Mouse (Mus musculus): ENCODE results near the gene B9d2. TPM values are rescaled to one million over a fixed set of nuclear protein-coding genes. Genes with fewer than 3 reads are reported as not detected.

Gene B9d2
- polyA plus RNA-seq, 1 experiment from 2014 or later = 31.3 TPM

DNA sequence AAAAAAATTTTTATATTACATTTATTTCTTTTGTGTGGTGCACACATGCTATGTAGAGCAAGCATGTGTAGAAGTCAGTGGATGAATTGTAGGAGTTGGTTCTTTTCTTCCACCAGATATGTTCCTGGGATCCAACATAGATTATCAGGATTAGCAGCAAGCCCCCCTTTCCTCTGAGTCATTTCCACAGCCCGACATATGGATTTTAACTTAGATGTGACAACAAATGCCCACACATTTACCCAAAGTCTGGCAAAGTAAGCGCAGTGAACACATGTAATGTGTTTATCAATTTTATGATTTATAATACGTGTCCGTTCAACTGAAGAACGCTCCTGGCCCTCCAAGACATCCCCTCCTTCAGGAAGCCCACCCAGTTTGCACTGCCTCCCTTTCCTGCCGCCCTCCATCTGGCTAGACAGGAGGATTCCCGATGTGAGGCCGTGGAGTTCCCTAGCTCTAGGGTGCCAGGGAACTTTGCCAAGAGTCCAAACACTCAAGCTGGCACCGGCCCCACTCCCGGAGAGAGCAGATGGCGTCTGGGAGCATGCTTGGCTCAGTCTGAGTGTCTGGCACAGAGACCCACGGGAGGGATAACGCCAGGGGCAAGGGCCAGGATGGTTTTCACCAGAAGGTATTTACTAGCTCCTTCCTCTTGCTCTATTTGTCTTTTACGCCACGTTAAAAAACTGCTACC is 4.3 kb upstream of the B9d2 start:
- H3K4me1 ChIP-seq = peaks cover 16% of the 10 kb centered on the region
- no peak overlapping the region for H3K9ac ChIP-seq
- no peak overlapping the region for H3K4me2 ChIP-seq
- no peak overlapping the region for H3K4me3 ChIP-seq (replicated peaks)
- H3K9me3 ChIP-seq = no peaks in the 10 kb centered on the region
- ATAC-seq (ENCODE audit: low FRiP score) = peak; percentile 21; the same call in 1 of the 2 replicates
- peaks cover 48% of the 10 kb centered on the region for H3K27me3 ChIP-seq
- WGBS = 72% methylated on average over 15 of the region's 15 CpGs
- peak overlapping the region; percentile 53 for H3K27ac ChIP-seq
- H3K36me3 ChIP-seq (replicated peaks) = no peaks in the 10 kb centered on the region

DNA sequence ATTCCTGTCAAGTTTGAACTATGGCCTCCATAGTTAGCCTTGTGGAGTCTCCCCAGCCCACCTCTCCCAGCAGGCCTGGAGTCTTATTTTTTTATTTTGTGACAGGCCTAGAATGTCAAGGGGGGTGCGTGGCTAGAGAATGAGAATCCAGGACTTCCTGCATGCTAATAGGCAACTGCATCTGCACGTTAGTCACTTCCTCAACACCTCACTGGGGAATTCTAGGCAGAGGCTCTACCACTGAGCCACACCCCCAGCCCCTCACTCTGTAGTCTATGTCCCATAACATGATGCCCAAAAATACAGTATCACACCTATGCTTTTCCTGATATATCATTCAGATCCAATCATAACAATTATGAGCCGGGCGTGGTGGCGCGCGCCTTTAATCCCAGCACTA is 3.6 kb upstream of the B9d2 start:
- ATAC-seq (ENCODE audit: low FRiP score) = no peak

DNA sequence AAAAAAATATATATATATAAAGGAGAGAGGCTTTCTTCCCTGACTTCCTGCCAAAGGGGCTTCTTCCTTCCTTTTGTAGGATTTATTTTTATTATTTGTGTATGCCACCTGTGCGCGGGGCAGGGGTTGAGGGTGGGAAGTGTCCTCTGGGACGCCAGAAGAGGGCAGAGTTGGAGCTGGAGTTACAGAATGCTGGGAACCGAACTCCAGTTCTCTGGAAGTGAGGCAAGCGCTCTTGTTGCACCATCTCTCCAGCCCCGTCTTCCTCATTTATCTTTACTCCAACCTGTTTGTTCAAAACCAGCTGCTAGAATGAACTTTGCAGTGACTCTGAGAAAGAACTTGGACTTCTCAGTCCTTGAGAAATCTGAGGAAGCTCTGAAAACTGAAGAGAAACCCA is 609 bp upstream of the B9d2 start:
- ATAC-seq (ENCODE audit: low FRiP score) = no peak
- H3K4me3 ChIP-seq (replicated peaks) = peak overlapping the region; percentile 65
- peaks cover 8% of the 10 kb centered on the region; the same call in 1 of the 2 replicates for H3K36me3 ChIP-seq (replicated peaks)
- H3K4me1 ChIP-seq = peaks cover 17% of the 10 kb centered on the region
- H3K4me2 ChIP-seq = peak overlapping the region; percentile 62
- 9% methylated on average over 6 of the region's 6 CpGs for WGBS
- H3K27me3 ChIP-seq = peaks cover 26% of the 10 kb centered on the region
- H3K9me3 ChIP-seq = no peaks in the 10 kb centered on the region
- no peak overlapping the region for H3K9ac ChIP-seq
- H3K27ac ChIP-seq = no peak overlapping the region

More for the DNA sequence above, 3.6 kb upstream of the B9d2 start:
- peak overlapping the region; percentile 53 for H3K27ac ChIP-seq
- H3K9me3 ChIP-seq = no peaks in the 10 kb centered on the region
- peaks cover 48% of the 10 kb centered on the region for H3K27me3 ChIP-seq
- 92% methylated on average over 7 of the region's 7 CpGs for WGBS
- H3K4me1 ChIP-seq = peaks cover 24% of the 10 kb centered on the region
- no peak overlapping the region for H3K4me3 ChIP-seq (replicated peaks)
- H3K36me3 ChIP-seq (replicated peaks) = no peaks in the 10 kb centered on the region
- H3K4me2 ChIP-seq = no peak overlapping the region
- H3K9ac ChIP-seq = no peak overlapping the region

DNA sequence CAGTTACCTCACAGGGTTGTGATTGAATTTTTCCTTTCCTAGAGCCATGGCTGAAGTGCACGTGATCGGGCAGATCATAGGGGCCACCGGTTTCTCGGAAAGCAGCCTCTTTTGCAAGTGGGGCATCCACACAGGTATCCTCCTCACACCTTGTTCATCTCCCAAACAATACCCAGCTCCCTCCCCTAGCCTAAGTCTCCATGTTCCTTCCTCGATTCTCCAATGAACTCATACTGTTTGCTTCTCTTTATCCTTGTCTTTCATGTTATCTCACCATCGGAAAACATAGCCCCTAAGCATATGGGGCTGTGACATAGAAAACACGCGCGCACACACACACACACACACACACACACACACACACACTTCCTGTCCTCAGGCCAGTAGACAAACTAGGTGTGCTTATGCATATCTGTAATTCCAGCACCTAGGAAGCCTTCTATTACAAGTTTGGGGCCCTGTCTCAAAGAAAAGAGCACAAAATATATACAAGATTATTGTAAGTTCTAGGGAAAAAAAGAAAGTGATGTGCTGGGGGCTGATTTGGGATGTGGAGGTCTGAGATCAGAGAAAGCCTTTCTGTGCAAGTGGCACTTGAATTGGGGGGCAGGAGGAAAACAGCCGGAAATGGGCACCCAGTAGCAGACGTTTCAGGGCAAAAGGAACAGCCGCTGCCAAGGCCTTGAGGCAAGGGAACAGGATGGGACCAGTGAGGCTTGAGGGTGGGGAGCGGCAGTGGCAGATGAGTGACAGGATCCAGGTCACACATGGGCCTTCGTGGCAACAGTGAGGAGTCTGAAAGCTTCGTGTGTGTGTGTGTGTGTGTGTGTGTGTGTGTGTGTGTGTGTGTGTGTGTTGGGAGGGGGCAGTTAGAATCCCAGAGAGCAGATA is 1.0 kb downstream of the B9d2 start:
- peak overlapping the region; percentile 65 for H3K4me3 ChIP-seq (replicated peaks)
- no peak overlapping the region for H3K27ac ChIP-seq
- 66% methylated on average over 15 of the region's 15 CpGs for WGBS
- H3K4me2 ChIP-seq = peak overlapping the region; percentile 62
- no peaks in the 10 kb centered on the region for H3K9me3 ChIP-seq
- peaks cover 25% of the 10 kb centered on the region for H3K27me3 ChIP-seq
- H3K36me3 ChIP-seq (replicated peaks) = peaks cover 8% of the 10 kb centered on the region; the same call in 1 of the 2 replicates
- ATAC-seq (ENCODE audit: low FRiP score) = peak; percentile 12; the same call in 1 of the 2 replicates
- peaks cover 20% of the 10 kb centered on the region for H3K4me1 ChIP-seq
- no peak overlapping the region for H3K9ac ChIP-seq

DNA sequence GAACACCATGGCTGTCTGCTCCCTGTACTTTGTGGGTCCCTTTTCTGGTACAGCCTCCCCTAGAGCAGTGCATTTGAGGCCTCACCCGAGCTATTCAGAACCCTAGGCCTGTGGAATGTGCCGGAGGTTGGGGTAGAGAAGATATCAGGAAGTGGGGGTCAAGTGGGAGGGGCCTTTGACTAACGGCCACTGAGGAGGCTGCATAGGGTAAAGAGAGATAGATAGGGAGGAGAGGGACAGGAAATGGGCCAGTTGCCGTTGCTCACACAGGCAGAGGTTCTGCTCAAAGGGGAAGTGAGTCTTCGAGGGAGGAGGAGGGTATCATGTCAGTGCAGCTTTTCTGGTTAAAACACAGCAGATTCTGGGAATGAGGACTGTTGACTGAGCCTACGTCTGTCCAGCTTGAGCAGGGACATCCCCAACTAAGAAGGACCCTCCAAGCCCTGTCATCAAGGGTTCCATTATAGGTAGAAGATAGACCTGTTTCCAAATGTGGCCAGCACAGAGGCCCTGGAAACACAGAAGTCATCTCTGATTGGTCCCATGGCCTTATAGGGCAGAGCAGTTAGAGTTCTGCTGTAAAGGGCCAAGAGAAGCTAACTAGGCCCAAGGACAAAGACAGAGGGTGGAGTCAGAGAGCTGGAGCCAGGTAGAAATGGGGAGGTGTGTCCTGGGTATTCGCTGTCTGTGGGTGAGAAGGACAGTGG is 3.0 kb downstream of the B9d2 start:
- Histone ChIP-seq H3K9me3 (no peaks in the 10 kb centered on the region), H3K4me3 (replicated peaks) (no peak overlapping the region), H3K36me3 (replicated peaks) (peaks cover 8% of the 10 kb centered on the region; the same call in 1 of the 2 replicates), H3K4me2 (no peak overlapping the region), H3K9ac (no peak overlapping the region), H3K27ac (no peak overlapping the region), H3K27me3 (peaks cover 41% of the 10 kb centered on the region), H3K4me1 (peaks cover 41% of the 10 kb centered on the region)
- no peak for ATAC-seq (ENCODE audit: low FRiP score)
- WGBS = 78% methylated on average over 7 of the region's 7 CpGs

DNA sequence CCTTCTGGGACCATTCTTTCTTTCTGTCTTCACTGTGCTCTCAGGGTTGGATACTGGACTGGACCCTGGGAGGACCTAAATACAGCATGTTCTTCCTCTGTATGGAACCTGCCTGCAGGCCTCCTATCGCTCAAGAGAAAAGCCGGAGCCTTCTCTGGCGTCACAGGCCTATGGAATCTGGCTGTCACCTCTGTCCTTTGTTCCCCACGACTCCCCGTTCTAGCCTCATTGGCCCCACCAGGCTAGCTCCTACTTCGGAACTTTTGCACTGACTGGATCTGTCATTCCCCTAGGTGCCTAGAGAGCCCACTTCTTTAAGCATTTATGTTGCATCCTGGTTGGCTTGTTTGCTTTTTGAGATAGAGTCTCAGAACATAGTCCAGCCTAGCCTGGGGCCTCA is 4.1 kb downstream of the B9d2 start:
- no peak overlapping the region for H3K27ac ChIP-seq
- no peak for ATAC-seq (ENCODE audit: low FRiP score)
- 89% methylated on average over 6 of the region's 6 CpGs for WGBS

DNA sequence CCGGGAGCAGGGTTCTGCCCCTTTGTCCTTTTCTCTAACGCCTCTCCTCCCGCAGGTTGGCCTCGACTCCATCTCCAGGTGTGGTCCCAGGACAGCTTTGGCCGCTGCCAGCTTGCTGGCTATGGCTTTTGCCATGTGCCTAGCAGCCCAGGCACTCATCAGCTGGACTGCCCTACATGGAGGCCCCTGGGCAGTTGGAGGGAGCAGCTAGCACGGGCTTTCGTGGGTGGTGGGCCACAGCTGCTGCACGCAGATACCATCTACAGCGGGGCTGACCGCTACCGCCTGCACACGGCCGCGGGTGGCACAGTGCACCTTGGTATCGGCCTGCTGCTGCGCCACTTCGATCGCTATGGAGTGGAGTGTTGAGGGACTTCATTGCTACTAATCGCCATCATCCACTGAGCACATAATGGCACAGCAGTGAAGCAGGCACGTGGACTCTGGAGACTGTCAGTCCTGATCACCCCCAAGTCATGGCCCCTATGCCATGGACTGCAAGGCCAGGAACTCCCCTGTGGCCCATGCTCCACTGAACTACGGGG is 5.4 kb downstream of the B9d2 start:
- no peak overlapping the region for H3K4me2 ChIP-seq

More for the DNA sequence above, 4.1 kb downstream of the B9d2 start:
- Histone ChIP-seq H3K9ac (no peak overlapping the region), H3K27me3 (peaks cover 46% of the 10 kb centered on the region), H3K4me1 (peaks cover 50% of the 10 kb centered on the region), H3K4me3 (replicated peaks) (no peak overlapping the region), H3K9me3 (no peaks in the 10 kb centered on the region), H3K36me3 (replicated peaks) (peaks cover 8% of the 10 kb centered on the region; the same call in 1 of the 2 replicates), H3K4me2 (no peak overlapping the region)

DNA sequence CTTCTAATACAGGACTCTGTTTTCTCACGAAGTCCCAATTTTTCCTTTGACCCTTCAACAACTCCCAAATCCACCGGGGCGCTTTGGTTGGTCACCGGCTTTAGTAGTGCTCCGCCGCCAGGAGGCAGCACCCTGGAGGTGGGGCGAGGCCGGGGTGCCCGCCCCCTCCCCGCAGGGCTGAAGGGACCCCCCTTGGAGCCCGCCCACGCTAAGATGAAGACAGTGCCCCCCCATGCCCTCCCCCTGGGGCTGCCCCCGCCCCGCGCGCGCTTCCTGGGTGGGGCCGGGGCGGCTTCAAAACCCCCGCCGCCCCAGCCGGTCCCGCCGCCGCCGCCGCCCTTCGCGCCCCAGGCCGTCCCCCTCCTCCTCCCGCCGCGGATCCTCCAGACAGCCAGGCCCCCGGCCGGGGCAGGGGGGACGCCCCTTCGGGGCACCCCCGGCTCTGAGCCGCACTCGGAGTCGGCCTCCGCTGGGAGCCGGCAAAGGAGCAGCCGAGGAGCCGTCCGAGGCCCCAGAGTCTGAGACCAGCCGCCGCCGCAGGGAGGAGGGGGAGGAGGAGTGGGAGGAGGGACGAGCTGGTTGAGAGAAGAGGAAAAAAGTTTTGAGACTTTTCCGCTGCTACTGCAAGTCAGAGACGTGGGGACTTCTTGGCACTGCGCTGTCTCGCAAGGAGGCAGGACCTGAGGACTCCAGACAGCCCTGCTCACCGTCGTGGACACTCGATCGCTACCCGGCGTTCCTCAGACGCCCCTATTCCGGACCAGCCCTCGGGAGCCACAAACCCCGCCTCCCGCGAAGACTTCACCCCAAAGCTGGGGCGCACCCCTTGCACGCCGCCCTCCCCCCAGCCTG is 6.3 kb downstream of the B9d2 start, which contains the start of gene Tgfb1:
Gene Tgfb1, plus strand, starts transcription at position 323 of the 852 bp plus-strand sequence.
- Histone ChIP-seq H3K36me3 (replicated peaks) (peaks cover 8% of the 10 kb centered on the region; the same call in 1 of the 2 replicates), H3K27ac (no peak within 1 kb of the TSS), H3K9me3 (no peaks in the 10 kb centered on the region), H3K4me3 (replicated peaks) (peak within 1 kb of the TSS; percentile 51), H3K4me1 (peaks cover 36% of the 10 kb centered on the region), H3K4me2 (peak within 1 kb of the TSS; percentile 71), H3K9ac (peak within 1 kb of the TSS; percentile 60), H3K27me3 (peaks cover 67% of the 10 kb centered on the region)
- WGBS = 1% methylated on average over 57 of the region's 69 CpGs
- ATAC-seq (ENCODE audit: low FRiP score) = peak; percentile 44; the same call in 1 of the 2 replicates

More for the DNA sequence above, 5.4 kb downstream of the B9d2 start:
- WGBS = 69% methylated on average over 21 of the region's 21 CpGs
- Histone ChIP-seq H3K9me3 (no peaks in the 10 kb centered on the region), H3K27me3 (peaks cover 59% of the 10 kb centered on the region), H3K36me3 (replicated peaks) (peaks cover 8% of the 10 kb centered on the region; the same call in 1 of the 2 replicates), H3K4me1 (peaks cover 45% of the 10 kb centered on the region), H3K27ac (no peak overlapping the region), H3K9ac (no peak overlapping the region), H3K4me3 (replicated peaks) (no peak overlapping the region; the same call in 1 of the 2 replicates)
- no peak for ATAC-seq (ENCODE audit: low FRiP score)

DNA sequence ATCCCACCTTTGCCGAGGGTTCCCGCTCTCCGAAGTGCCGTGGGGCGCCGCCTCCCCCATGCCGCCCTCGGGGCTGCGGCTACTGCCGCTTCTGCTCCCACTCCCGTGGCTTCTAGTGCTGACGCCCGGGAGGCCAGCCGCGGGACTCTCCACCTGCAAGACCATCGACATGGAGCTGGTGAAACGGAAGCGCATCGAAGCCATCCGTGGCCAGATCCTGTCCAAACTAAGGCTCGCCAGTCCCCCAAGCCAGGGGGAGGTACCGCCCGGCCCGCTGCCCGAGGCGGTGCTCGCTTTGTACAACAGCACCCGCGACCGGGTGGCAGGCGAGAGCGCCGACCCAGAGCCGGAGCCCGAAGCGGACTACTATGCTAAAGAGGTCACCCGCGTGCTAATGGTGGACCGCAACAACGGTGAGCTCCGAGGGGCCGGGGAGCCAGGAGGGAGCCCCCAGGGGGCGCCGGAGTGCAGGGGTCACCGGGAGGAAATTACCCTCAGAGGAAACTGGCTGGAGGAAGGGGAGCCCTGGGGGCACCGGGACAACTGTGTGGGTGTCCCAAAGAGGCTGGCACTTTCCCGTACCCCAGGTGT is 7.3 kb downstream of the B9d2 start:
- no peak overlapping the region for H3K27ac ChIP-seq
- ATAC-seq (ENCODE audit: low FRiP score) = no peak
- peaks cover 73% of the 10 kb centered on the region for H3K27me3 ChIP-seq

DNA sequence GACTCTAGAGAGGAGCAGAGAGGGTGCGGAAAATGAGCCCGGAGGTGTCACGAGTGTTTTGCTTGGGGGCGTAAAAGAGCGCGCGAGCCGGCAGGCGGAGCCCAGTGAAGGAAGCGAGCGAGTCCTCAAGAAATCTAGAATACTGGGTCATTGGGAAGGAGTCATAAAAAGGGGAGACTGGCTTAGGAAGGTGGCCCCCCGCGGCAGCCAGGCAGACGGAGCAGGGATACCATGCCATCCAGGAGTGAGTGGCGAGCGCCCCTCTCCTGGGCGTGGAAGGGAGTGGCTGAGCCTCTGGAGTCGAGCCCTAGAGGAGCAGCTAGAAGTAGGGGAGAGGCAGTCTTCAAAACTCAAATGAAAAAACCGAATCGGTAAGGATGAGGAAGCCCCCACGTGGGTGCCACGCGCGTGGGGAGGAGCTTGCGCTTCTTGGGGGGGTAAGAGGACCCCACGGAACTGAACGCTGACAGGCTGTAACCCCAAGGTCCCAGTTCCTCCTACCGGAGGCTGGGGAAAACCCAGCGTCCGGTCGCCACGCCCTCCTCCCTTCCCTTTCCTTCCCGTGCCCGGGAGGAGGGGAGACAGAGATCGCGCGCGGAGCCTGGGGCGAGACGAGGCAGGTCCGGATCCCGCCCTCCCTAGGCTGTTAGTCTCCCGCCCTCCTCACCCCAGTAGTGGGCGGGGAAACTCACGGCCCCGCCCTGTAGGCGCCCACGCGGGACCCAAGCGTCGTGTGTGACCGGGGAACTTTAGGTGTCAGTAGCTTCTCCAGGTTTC is 8.4 kb downstream of the B9d2 start:
- peak overlapping the region; percentile 71 for H3K4me2 ChIP-seq
- H3K9me3 ChIP-seq = no peaks in the 10 kb centered on the region
- H3K4me1 ChIP-seq = peaks cover 37% of the 10 kb centered on the region
- H3K27ac ChIP-seq = peak overlapping the region; percentile 25; the same call in 1 of the 2 replicates
- peaks cover 73% of the 10 kb centered on the region for H3K27me3 ChIP-seq
- 0 out of 2 replicates have a peak, but pooled peaks have one; percentile 31 for ATAC-seq (ENCODE audit: low FRiP score)
- H3K36me3 ChIP-seq (replicated peaks) = no peaks in the 10 kb centered on the region
- peak overlapping the region; percentile 51 for H3K4me3 ChIP-seq (replicated peaks)
- peak overlapping the region; percentile 33 for H3K9ac ChIP-seq
- WGBS = 3% methylated on average over 52 of the region's 52 CpGs

More for the DNA sequence above, 7.3 kb downstream of the B9d2 start:
- WGBS = under 1% methylated on average over 47 of the region's 47 CpGs
- Histone ChIP-seq H3K9me3 (no peaks in the 10 kb centered on the region), H3K4me3 (replicated peaks) (peak overlapping the region; percentile 51), H3K4me1 (peaks cover 34% of the 10 kb centered on the region), H3K36me3 (replicated peaks) (peaks cover 5% of the 10 kb centered on the region; the same call in 1 of the 2 replicates), H3K9ac (peak overlapping the region; percentile 33; the same call in 1 of the 2 replicates), H3K4me2 (peak overlapping the region; percentile 71)
